In genomic region chr8:70139026-70139857, GRCm38 (mm10) we compare ENCODE assay signal across 8 mouse cellular contexts. TPM values are rescaled to one million over a fixed set of nuclear protein-coding genes. Genes with fewer than 3 reads are reported as not detected.
DNase-seq lines count a peak whose midpoint lies in the region; ATAC-seq and TF ChIP-seq lines count a peak whose summit lies in the region.

TSS of gene Rfxank (minus strand) at chr8:70139154.
TSS of gene Borcs8 (plus strand) at chr8:70139499.
TSS of gene Mef2b (plus strand) at chr8:70139711.

- H3K4me3 ChIP-seq in E14TG2a.4 (replicated peaks; ENCODE audit: low read length) = peak within 1 kb of the TSS; percentile 95
- peak within 1 kb of the TSS; percentile 71 for H3K4me3 ChIP-seq in forebrain, embryonic 12.5 days (replicated peaks)
- H3K4me3 ChIP-seq in heart, postnatal 0 days (ENCODE audit: low read depth, low read length) = peak within 1 kb of the TSS; percentile 80
- H3K4me3 ChIP-seq in liver, embryonic 16.5 days (ENCODE audit: low read depth, low read length) = peak within 1 kb of the TSS; percentile 93
- peak within 1 kb of the TSS; percentile 72 for H3K4me3 ChIP-seq in neural tube, embryonic 13.5 days
- peak within 1 kb of the TSS; percentile 98 for H3K4me3 ChIP-seq in testis, adult 2 months (ENCODE audit: control insufficient read depth, low read depth, low read length)

- no peak for TF ChIP-seq EP300 in heart, postnatal 0 days (IDR thresholded peaks at IDR 0.05; ENCODE audit: low read depth)

- no peak for TF ChIP-seq CTCF in E14TG2a.4 (conservative IDR thresholded peaks at IDR 0.05; ENCODE audit: low read length)
- TF ChIP-seq CTCF in heart, postnatal 0 days (IDR thresholded peaks at IDR 0.05; ENCODE audit: low read depth) = no peak
- TF ChIP-seq CTCF in testis, adult 2 months (IDR thresholded peaks at IDR 0.05; ENCODE audit: control insufficient read depth, insufficient read depth, insufficient replicate concordance, low read depth, low read length) = no peak

- TF ChIP-seq POLR2A in testis, adult 2 months (IDR thresholded peaks at IDR 0.05; ENCODE audit: control insufficient read depth, low read depth, low read length) = peak; percentile 60

- peak within 1 kb of the TSS; percentile 69 for H3K4me2 ChIP-seq in forebrain, embryonic 12.5 days
- H3K4me2 ChIP-seq in heart, postnatal 0 days (ENCODE audit: low read depth, low read length) = peak within 1 kb of the TSS; percentile 72
- peak within 1 kb of the TSS; percentile 84 for H3K4me2 ChIP-seq in liver, embryonic 16.5 days (ENCODE audit: low read depth, low read length)
- peak within 1 kb of the TSS; percentile 89 for H3K4me2 ChIP-seq in neural tube, embryonic 13.5 days

- H3K4me1 ChIP-seq in E14TG2a.4 (replicated peaks; ENCODE audit: low read depth, low read length) = peaks cover 47% of the 10 kb centered on the region
- H3K4me1 ChIP-seq in forebrain, embryonic 12.5 days = peaks cover 23% of the 10 kb centered on the region
- H3K4me1 ChIP-seq in heart, postnatal 0 days (ENCODE audit: control insufficient read depth, insufficient read depth) = peaks cover 16% of the 10 kb centered on the region
- peaks cover 21% of the 10 kb centered on the region for H3K4me1 ChIP-seq in liver, embryonic 16.5 days (ENCODE audit: control insufficient read depth, low read depth, low read length)
- H3K4me1 ChIP-seq in neural tube, embryonic 13.5 days (replicated peaks) = peaks cover 24% of the 10 kb centered on the region
- peaks cover 4% of the 10 kb centered on the region for H3K4me1 ChIP-seq in testis, adult 2 months (ENCODE audit: control insufficient read depth, insufficient read depth, low read length)

- H3K9ac ChIP-seq in forebrain, embryonic 12.5 days = peak within 1 kb of the TSS; percentile 76
- peak within 1 kb of the TSS; percentile 78 for H3K9ac ChIP-seq in heart, postnatal 0 days (replicated peaks; ENCODE audit: low read depth, low read length)
- H3K9ac ChIP-seq in liver, embryonic 16.5 days (ENCODE audit: low read depth, low read length) = peak within 1 kb of the TSS; percentile 86
- peak within 1 kb of the TSS; percentile 86 for H3K9ac ChIP-seq in neural tube, embryonic 13.5 days

- H3K36me3 ChIP-seq in E14TG2a.4 (ENCODE audit: insufficient read depth, low read length) = peaks cover 51% of the 10 kb centered on the region
- H3K36me3 ChIP-seq in forebrain, embryonic 12.5 days (replicated peaks) = peaks cover 48% of the 10 kb centered on the region
- peaks cover 33% of the 10 kb centered on the region for H3K36me3 ChIP-seq in heart, postnatal 0 days (replicated peaks; ENCODE audit: control insufficient read depth, insufficient read depth, low read length)
- H3K36me3 ChIP-seq in liver, embryonic 16.5 days (ENCODE audit: control insufficient read depth, insufficient read depth) = peaks cover 10% of the 10 kb centered on the region
- peaks cover 51% of the 10 kb centered on the region for H3K36me3 ChIP-seq in neural tube, embryonic 13.5 days
- H3K36me3 ChIP-seq in testis, adult 2 months (ENCODE audit: control insufficient read depth, insufficient read depth, low read length) = no peaks in the 10 kb centered on the region

- ATAC-seq in forebrain, embryonic 12.5 days (ENCODE audit: low FRiP score) = peak; percentile 96
- ATAC-seq in heart, postnatal 0 days (ENCODE audit: insufficient read depth, low read depth) = peak; percentile 97
- ATAC-seq in liver, embryonic 16.5 days (ENCODE audit: low read depth) = peak; percentile 97
- ATAC-seq in neural tube, embryonic 13.5 days (ENCODE audit: low read depth) = peak; percentile 97

- under 1% methylated on average over 46 of the region's 46 CpGs for WGBS in forebrain, embryonic 12.5 days
- under 1% methylated on average over 46 of the region's 46 CpGs for WGBS in heart, postnatal 0 days
- under 1% methylated on average over 46 of the region's 46 CpGs for WGBS in liver, embryonic 16.5 days (ENCODE audit: insufficient replicate concordance)
- under 1% methylated on average over 46 of the region's 46 CpGs for WGBS in neural tube, embryonic 13.5 days

- no peaks in the 10 kb centered on the region for H3K9me3 ChIP-seq in E14TG2a.4 (ENCODE audit: low read length)
- no peaks in the 10 kb centered on the region for H3K9me3 ChIP-seq in forebrain, embryonic 12.5 days
- H3K9me3 ChIP-seq in heart, postnatal 0 days (replicated peaks; ENCODE audit: control insufficient read depth, low read length) = no peaks in the 10 kb centered on the region
- H3K9me3 ChIP-seq in liver, embryonic 16.5 days (replicated peaks; ENCODE audit: control insufficient read depth, low read length) = no peaks in the 10 kb centered on the region
- no peaks in the 10 kb centered on the region for H3K9me3 ChIP-seq in neural tube, embryonic 13.5 days

- DNase-seq in c-Kit-positive CD71-positive TER-119-positive erythroid progenitor cells, embryonic 14.5 days (ENCODE audit: low spot score) = peak; percentile 100
- peak; percentile 99 for DNase-seq in heart, postnatal 0 days (ENCODE audit: low spot score)
- peak; percentile 99 to 100 for DNase-seq in kidney, postnatal 4 days

- no peaks in the 10 kb centered on the region for H3K27me3 ChIP-seq in E14TG2a.4 (ENCODE audit: insufficient read depth, low read length)
- H3K27me3 ChIP-seq in forebrain, embryonic 12.5 days = no peaks in the 10 kb centered on the region
- no peaks in the 10 kb centered on the region for H3K27me3 ChIP-seq in heart, postnatal 0 days (ENCODE audit: control insufficient read depth, insufficient read depth, low read length)
- no peaks in the 10 kb centered on the region for H3K27me3 ChIP-seq in liver, embryonic 16.5 days (ENCODE audit: control insufficient read depth, insufficient read depth, low read depth, low read length)
- no peaks in the 10 kb centered on the region for H3K27me3 ChIP-seq in neural tube, embryonic 13.5 days
- no peaks in the 10 kb centered on the region for H3K27me3 ChIP-seq in testis, adult 2 months (ENCODE audit: control insufficient read depth, insufficient read depth, low read length)

- peak within 1 kb of the TSS; percentile 80 for H3K27ac ChIP-seq in forebrain, embryonic 12.5 days
- peak within 1 kb of the TSS; percentile 76 for H3K27ac ChIP-seq in heart, postnatal 0 days (ENCODE audit: low read depth)
- H3K27ac ChIP-seq in liver, embryonic 16.5 days (ENCODE audit: low read length) = peak within 1 kb of the TSS; percentile 96
- peak within 1 kb of the TSS; percentile 85 for H3K27ac ChIP-seq in neural tube, embryonic 13.5 days (replicated peaks)
- H3K27ac ChIP-seq in testis, adult 2 months (ENCODE audit: control insufficient read depth, insufficient read depth, low read depth, low read length) = peak within 1 kb of the TSS; percentile 75

RNA-seq across cellular contexts. Expression of gene Rfxank, which starts in this region (rescaled TPM):
- polyA plus RNA-seq in forebrain, embryonic 12.5 days (2016; fragmentation: Nextera tagmentation; extraction: Ambion mirVana) = 14.3 and 16.7 TPM in 2 replicates
- 29.4 and 48.4 TPM in 2 replicates for total RNA-seq in heart, postnatal 0 days (2014; rRNA removed; ENCODE audit: low replicate concordance)
- polyA plus RNA-seq in heart, postnatal 0 days (2015; fragmentation: Nextera tagmentation; extraction: Ambion mirVana) = 22.5 and 23.9 TPM in 2 replicates
- polyA plus RNA-seq in liver, embryonic 16.5 days (2015; fragmentation: Nextera tagmentation; extraction: Ambion mirVana) = 7.4 TPM in 2 replicates
- polyA plus RNA-seq in neural tube, embryonic 13.5 days (2015; fragmentation: Nextera tagmentation; extraction: Ambion mirVana) = 11.9 and 12.6 TPM in 2 replicates
- 19.1 TPM in 2 replicates for polyA plus RNA-seq in testis, adult 2 months (2012; rRNA removed)

RNA-seq across cellular contexts. Expression of gene Borcs8, which starts in this region (rescaled TPM):
- 35.0 and 36.1 TPM in 2 replicates for polyA plus RNA-seq in forebrain, embryonic 12.5 days (2016; fragmentation: Nextera tagmentation; extraction: Ambion mirVana)
- total RNA-seq in heart, postnatal 0 days (2014; rRNA removed; ENCODE audit: low replicate concordance) = 34.3 and 68.4 TPM in 2 replicates
- 32.1 and 34.5 TPM in 2 replicates for polyA plus RNA-seq in heart, postnatal 0 days (2015; fragmentation: Nextera tagmentation; extraction: Ambion mirVana)
- polyA plus RNA-seq in liver, embryonic 16.5 days (2015; fragmentation: Nextera tagmentation; extraction: Ambion mirVana) = 21.4 and 23.4 TPM in 2 replicates
- polyA plus RNA-seq in neural tube, embryonic 13.5 days (2015; fragmentation: Nextera tagmentation; extraction: Ambion mirVana) = 54.5 and 56.0 TPM in 2 replicates
- 104 and 117 TPM in 2 replicates for polyA plus RNA-seq in testis, adult 2 months (2012; rRNA removed)

RNA-seq across cellular contexts. Expression of gene Mef2b, which starts in this region (rescaled TPM):
- 1.6 and 2.5 TPM in 2 replicates for polyA plus RNA-seq in forebrain, embryonic 12.5 days (2016; fragmentation: Nextera tagmentation; extraction: Ambion mirVana)
- total RNA-seq in heart, postnatal 0 days (2014; rRNA removed; ENCODE audit: low replicate concordance) = not detected in 2 replicates
- polyA plus RNA-seq in heart, postnatal 0 days (2015; fragmentation: Nextera tagmentation; extraction: Ambion mirVana) = 0.20 TPM in 1 of 2 replicates, not detected in the other
- not detected in 2 replicates for polyA plus RNA-seq in liver, embryonic 16.5 days (2015; fragmentation: Nextera tagmentation; extraction: Ambion mirVana)
- polyA plus RNA-seq in neural tube, embryonic 13.5 days (2015; fragmentation: Nextera tagmentation; extraction: Ambion mirVana) = 0.52 and 0.53 TPM in 2 replicates
- 2.6 and 3.7 TPM in 2 replicates for polyA plus RNA-seq in testis, adult 2 months (2012; rRNA removed)

Comparison
In these comparisons a context has a peak if more than half of its experiments do, and no peak if none do; other contexts are left out.
1. Peak in every context shown above with its lines: DNase-seq, ATAC-seq, H3K4me3 ChIP-seq and H3K27ac ChIP-seq.